Mouse (Mus musculus) cortical plate, adult 2 months (tissue): ENCODE measurements at regions not wholly inside any gene's neighbourhood (a gene's known extent, or its start where the extent isn't known, plus 50 kb on each side); places are given as distances from the start of the nearest gene placed in this dataset.

Experiments used
- CTCF ChIP-seq: fragments of 200-500 bp; IDR thresholded peaks from 2 replicates; pipeline ENCODE4 v1.5.1; 2011; ENCODE audit warnings: mild to moderate bottlenecking, control low read depth, low read length; ENCODE audit not compliant: insufficient read depth; ENCODE audit errors: extremely low read depth
- POLR2A ChIP-seq: fragments of 200-500 bp; IDR thresholded peaks from 2 replicates; pipeline ENCODE4 v1.6.1; 2011; ENCODE audit warnings: mild to moderate bottlenecking, low read length, control low read depth; ENCODE audit not compliant: insufficient read depth; ENCODE audit errors: extremely low read depth

DNA sequence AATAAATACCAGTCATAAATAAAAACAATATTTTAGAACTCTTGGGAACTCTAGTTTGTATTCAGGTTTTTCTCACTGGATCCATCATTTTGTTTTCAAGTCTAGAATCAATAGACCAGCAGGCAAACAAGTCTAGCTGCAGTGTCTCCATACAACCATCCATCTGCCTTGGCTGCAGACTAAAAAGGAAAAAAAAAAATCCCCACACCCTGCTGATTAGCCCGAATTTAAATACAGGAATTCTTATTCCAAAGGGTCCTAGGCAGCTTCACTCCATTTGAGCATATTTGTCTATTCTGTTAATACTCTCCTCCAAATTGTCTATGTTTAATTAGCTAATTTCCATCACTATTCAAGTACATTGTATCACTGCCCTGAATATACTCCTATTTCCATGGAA lies 258.9 kb downstream of the Gria2 start:
- TF ChIP-seq CTCF = no peak
- no peak for TF ChIP-seq POLR2A
